Mouse (Mus musculus) frontal cortex, postnatal 10 days (tissue): ENCODE measurements at regions not wholly inside any gene's neighbourhood (a gene's known extent, or its start where the extent isn't known, plus 50 kb on each side); places are given as distances from the start of the nearest gene placed in this dataset.

Experiments
- DNase-seq, 2 experiments: peaks; one replicate each; pipeline ENCODE4 v3.0.0; 2022; ENCODE audit warnings: low spot score in 2 of 2, mixed read lengths in 1 of 2

- no peak for DNase-seq
Observed at GRCm38 (mm10) chr12:17601245-17602023, 56.8 kb downstream of the Odc1 start.

DNA sequence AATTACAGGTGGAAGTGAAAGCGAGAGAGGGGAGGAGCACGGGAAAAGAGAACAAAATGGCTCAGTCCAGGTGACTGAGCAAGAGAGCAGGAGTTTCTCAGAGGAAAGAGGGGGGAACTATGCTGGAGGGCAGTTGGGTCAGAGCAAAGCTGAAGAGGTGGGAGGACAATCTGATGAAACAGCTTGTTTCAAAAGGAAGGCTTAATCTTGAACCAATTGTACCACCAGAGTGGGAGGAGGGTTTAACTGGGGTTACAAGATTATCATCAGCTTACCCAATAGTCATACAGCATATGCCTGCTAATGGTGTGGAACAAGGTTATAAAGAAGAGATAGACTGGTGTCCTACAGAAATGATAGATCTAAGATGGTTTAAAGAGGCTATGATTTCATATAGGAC lies 59.0 kb downstream of the Odc1 start:
- DNase-seq = no peak

- DNase-seq = no peak
Observed at GRCm38 (mm10) chr12:17610384-17610783, 65.8 kb downstream of the Odc1 start.

DNA sequence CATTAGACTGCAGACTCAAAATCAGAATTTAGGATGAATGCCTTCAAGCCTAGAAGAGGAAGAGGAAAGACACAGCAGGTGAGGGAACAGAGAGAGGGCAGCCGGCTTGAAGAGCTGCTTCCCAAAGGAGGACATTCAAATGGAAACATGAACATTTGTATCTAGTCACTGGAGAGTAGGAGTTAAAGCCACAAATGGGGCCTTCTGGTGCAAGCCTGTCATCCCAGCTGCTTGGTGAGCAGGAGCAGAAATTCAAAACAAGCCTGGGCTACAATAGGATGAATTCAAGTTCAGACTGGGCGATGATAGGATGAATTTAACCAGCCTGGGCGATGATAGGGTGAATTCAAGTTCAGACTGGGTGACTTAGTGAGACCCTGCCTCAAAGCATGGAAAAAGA lies 67.4 kb downstream of the Odc1 start:
- no peak for DNase-seq

DNA sequence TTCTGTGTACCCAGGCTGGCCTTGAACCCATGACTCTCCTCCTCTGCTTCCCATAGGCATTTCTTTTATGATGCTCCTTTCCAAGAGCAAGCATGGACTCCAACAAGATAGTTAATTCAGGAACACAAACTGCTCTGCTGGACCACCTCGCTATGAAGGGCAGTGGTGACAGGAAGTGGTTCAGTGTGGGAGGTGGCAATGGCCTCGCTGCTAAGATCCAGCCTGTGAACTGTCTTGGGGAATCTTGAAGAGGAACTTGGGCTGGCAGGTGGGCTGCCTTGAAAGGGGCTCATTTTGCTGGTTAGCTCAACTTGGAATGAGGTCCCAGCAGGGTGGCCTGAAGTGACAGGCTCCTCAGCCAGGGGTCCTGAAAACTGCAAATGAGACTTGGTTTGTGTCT lies 72.4 kb upstream of the Hpcal1 start:
- DNase-seq = no peak

- DNase-seq = no peak
Observed at GRCm38 (mm10) chr12:17620226-17620625, 70.4 kb upstream of the Hpcal1 start.

DNA sequence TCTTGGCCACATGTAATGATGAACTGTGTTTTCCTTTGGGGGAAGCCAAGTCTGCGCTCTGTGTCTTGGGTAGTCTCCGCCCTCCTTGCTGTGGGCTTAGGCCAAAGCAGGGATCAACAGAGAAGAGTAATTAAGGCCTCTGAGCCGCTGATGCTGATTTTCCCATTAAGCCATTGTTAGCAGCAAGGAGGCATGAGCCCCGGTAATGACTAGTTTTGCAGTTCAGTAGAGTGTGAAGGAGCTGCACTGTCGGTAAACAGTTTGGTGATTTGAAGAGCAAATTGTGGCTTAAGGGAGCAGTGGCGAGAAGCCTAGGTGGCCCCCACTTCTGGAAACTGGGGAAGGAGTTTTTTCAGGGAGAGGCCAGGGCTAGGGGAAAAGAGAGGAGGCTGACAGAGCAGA lies 69.2 kb upstream of the Hpcal1 start:
- DNase-seq = peak; percentile 10 to 11

DNA sequence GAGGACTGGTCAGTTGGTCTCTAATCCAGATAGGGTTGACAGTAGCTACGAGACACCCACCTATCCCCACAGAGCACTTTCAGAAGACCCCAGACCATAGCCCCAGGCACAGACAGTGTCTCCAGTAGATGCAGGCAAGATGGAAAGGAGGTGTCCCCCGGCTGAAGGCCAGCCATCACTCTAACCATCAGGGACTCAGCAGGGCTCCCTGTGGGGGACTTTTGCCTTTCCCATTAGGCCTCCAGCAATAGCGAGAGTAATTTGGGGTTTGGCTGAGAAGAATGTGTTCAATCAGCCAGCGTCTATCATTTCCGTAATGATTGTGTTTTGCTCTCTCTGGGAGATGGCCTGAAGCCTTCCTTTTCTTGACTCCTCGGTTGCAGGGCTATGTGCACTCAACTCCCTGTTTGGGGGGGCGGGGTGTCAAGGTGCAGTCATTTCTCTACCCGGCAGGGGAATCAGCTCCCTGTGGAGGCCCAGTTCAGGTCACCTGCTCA lies 68.1 kb upstream of the Hpcal1 start:
- no peak for DNase-seq

DNA sequence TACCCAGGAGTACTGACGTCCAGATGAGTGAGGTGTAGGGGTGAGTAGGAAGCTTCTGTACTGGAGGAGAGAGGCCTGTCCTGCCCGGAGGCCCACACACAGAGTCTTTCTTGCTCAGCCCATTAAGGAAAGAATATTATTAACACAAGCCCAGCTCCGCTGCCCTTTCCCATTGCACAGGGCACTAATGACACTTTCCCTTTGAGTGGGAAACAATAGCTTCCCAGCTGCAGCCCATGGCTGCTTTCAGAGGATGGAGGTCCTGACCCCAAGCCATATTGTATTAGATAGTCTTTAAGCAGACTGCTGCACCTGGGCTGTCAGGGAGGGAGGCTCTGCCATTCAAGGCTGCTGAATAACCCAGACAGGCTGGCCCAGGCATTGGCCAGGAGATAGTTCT lies 64.6 kb upstream of the Hpcal1 start:
- DNase-seq = no peak

- DNase-seq = no peak
Observed at GRCm38 (mm10) chr12:17631161-17631560, 59.5 kb upstream of the Hpcal1 start.

DNA sequence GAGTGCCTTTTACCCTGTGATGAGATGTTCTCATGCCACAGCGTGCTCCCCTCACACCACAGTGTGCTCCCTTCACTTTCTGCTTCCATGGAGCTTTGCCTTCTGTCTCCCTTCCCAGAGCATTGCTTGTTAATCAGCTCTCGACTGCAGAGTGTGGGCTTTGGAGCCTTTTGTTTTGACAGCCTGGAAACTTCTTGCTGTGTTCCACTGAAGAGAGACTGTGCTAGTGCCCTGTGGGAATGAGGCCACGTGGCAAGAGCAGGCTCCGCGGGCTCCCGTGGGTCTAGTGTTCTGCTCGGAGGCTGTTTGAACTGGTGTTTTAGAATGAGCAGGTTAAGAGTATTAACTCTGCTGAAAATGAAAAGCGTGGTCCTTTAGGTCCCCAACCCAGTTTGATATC lies 54.5 kb upstream of the Hpcal1 start:
- DNase-seq = no peak

DNA sequence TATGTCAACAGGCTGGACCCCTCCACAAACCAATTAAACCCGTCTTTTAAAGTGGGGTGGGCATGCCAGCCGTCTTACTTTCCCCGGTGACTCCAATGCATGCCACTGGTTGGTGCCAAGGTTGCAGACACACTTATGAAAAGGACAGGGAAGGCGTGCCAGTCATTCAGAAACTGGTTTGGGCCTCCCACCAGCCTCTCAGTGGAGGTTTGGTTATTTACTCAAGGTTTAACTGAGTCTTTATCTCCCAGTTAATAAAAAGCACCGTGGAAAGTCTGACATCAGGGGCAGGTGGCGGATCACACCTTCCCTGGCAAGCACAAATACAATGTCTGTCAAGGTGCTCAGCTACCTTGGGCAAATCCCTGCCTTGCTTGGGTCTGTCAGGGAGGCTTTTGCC lies 54.1 kb upstream of the Hpcal1 start:
- DNase-seq = no peak
